Mouse (Mus musculus): ENCODE measurements around the gene Olig2. TPM values are rescaled to one million over a fixed set of nuclear protein-coding genes. Genes with fewer than 3 reads are reported as not detected.

The Olig2 gene
- polyA plus RNA-seq, 1 experiment = 0.12 TPM

GRCm38 (mm10) chr16:91229072-91229348 lies 3.8 kb downstream of the Olig2 start:
- peaks cover 27% of the 10 kb centered on the region for H3K27me3 ChIP-seq (ENCODE audit: control insufficient read depth, insufficient read depth, low read length)
- H3K27ac ChIP-seq (ENCODE audit: control insufficient read depth, insufficient read depth, low read length) = no peak overlapping the region
- TF ChIP-seq CTCF (IDR thresholded peaks at IDR 0.05; ENCODE audit: borderline replicate concordance, control insufficient read depth, extremely low read depth, insufficient read depth, low read length, poor library complexity) (no peak), POLR2A (IDR thresholded peaks at IDR 0.05; ENCODE audit: control insufficient read depth, extremely low read depth, insufficient read depth, low read length, poor library complexity) (no peak)
- no peaks in the 10 kb centered on the region for H3K36me3 ChIP-seq (ENCODE audit: control insufficient read depth, insufficient read depth, low read length)
- 0 out of 2 replicates have a peak, but pooled peaks cover 4% of the 10 kb centered on the region for H3K4me1 ChIP-seq (replicated peaks; ENCODE audit: control insufficient read depth, insufficient read depth, low read length)
- H3K4me3 ChIP-seq (ENCODE audit: control insufficient read depth, insufficient read depth, low read length) = no peak overlapping the region
- WGBS = 14% methylated on average over 10 of the region's 10 CpGs
- DNase-seq = no peak

GRCm38 (mm10) chr16:91229643-91230042 lies 4.4 kb downstream of the Olig2 start:
- WGBS = 29% methylated on average over 8 of the region's 8 CpGs
- H3K4me3 ChIP-seq (ENCODE audit: control insufficient read depth, insufficient read depth, low read length) = no peak overlapping the region
- H3K27ac ChIP-seq (ENCODE audit: control insufficient read depth, insufficient read depth, low read length) = no peak overlapping the region
- H3K27me3 ChIP-seq (ENCODE audit: control insufficient read depth, insufficient read depth, low read length) = peaks cover 27% of the 10 kb centered on the region
- TF ChIP-seq POLR2A (IDR thresholded peaks at IDR 0.05; ENCODE audit: control insufficient read depth, extremely low read depth, insufficient read depth, low read length, poor library complexity) (no peak), CTCF (IDR thresholded peaks at IDR 0.05; ENCODE audit: borderline replicate concordance, control insufficient read depth, extremely low read depth, insufficient read depth, low read length, poor library complexity) (no peak)
- DNase-seq = no peak
- no peaks in the 10 kb centered on the region for H3K36me3 ChIP-seq (ENCODE audit: control insufficient read depth, insufficient read depth, low read length)
- H3K4me1 ChIP-seq (replicated peaks; ENCODE audit: control insufficient read depth, insufficient read depth, low read length) = 0 out of 2 replicates have a peak, but pooled peaks cover 4% of the 10 kb centered on the region

GRCm38 (mm10) chr16:91231781-91232469 lies 6.7 kb downstream of the Olig2 start:
- no peak overlapping the region for H3K4me3 ChIP-seq (ENCODE audit: control insufficient read depth, insufficient read depth, low read length)

GRCm38 (mm10) chr16:91232470-91233240 lies 7.4 kb downstream of the Olig2 start:
- no peak overlapping the region for H3K27ac ChIP-seq (ENCODE audit: control insufficient read depth, insufficient read depth, low read length)
- H3K4me3 ChIP-seq (ENCODE audit: control insufficient read depth, insufficient read depth, low read length) = no peak overlapping the region
- no peaks in the 10 kb centered on the region for H3K36me3 ChIP-seq (ENCODE audit: control insufficient read depth, insufficient read depth, low read length)
- no peak for DNase-seq
- peaks cover 19% of the 10 kb centered on the region for H3K27me3 ChIP-seq (ENCODE audit: control insufficient read depth, insufficient read depth, low read length)
- WGBS = 9% methylated on average over 25 of the region's 25 CpGs
- TF ChIP-seq POLR2A (IDR thresholded peaks at IDR 0.05; ENCODE audit: control insufficient read depth, extremely low read depth, insufficient read depth, low read length, poor library complexity) (no peak), CTCF (IDR thresholded peaks at IDR 0.05; ENCODE audit: borderline replicate concordance, control insufficient read depth, extremely low read depth, insufficient read depth, low read length, poor library complexity) (no peak)
- no peaks in the 10 kb centered on the region for H3K4me1 ChIP-seq (replicated peaks; ENCODE audit: control insufficient read depth, insufficient read depth, low read length)

More at GRCm38 (mm10) chr16:91231781-91232469, 6.7 kb downstream of the Olig2 start:
- H3K4me1 ChIP-seq (replicated peaks; ENCODE audit: control insufficient read depth, insufficient read depth, low read length) = no peaks in the 10 kb centered on the region
- no peak for DNase-seq
- TF ChIP-seq POLR2A (IDR thresholded peaks at IDR 0.05; ENCODE audit: control insufficient read depth, extremely low read depth, insufficient read depth, low read length, poor library complexity) (no peak), CTCF (IDR thresholded peaks at IDR 0.05; ENCODE audit: borderline replicate concordance, control insufficient read depth, extremely low read depth, insufficient read depth, low read length, poor library complexity) (no peak)
- no peaks in the 10 kb centered on the region for H3K36me3 ChIP-seq (ENCODE audit: control insufficient read depth, insufficient read depth, low read length)
- peaks cover 22% of the 10 kb centered on the region for H3K27me3 ChIP-seq (ENCODE audit: control insufficient read depth, insufficient read depth, low read length)
- 15% methylated on average over 26 of the region's 26 CpGs for WGBS
- no peak overlapping the region for H3K27ac ChIP-seq (ENCODE audit: control insufficient read depth, insufficient read depth, low read length)

- no peak overlapping the region for H3K4me3 ChIP-seq (ENCODE audit: control insufficient read depth, insufficient read depth, low read length)
- no peak for DNase-seq
- no peak for TF ChIP-seq POLR2A (IDR thresholded peaks at IDR 0.05; ENCODE audit: control insufficient read depth, extremely low read depth, insufficient read depth, low read length, poor library complexity)
- TF ChIP-seq CTCF (IDR thresholded peaks at IDR 0.05; ENCODE audit: borderline replicate concordance, control insufficient read depth, extremely low read depth, insufficient read depth, low read length, poor library complexity) = no peak
- H3K27ac ChIP-seq (ENCODE audit: control insufficient read depth, insufficient read depth, low read length) = no peak overlapping the region
- H3K4me1 ChIP-seq (replicated peaks; ENCODE audit: control insufficient read depth, insufficient read depth, low read length) = no peaks in the 10 kb centered on the region
- H3K36me3 ChIP-seq (ENCODE audit: control insufficient read depth, insufficient read depth, low read length) = no peaks in the 10 kb centered on the region
- peaks cover 19% of the 10 kb centered on the region for H3K27me3 ChIP-seq (ENCODE audit: control insufficient read depth, insufficient read depth, low read length)
- 30% methylated on average over 11 of the region's 11 CpGs for WGBS
Measured at GRCm38 (mm10) chr16:91233241-91233944, 8.1 kb downstream of the Olig2 start.

- TF ChIP-seq POLR2A (IDR thresholded peaks at IDR 0.05; ENCODE audit: control insufficient read depth, extremely low read depth, insufficient read depth, low read length, poor library complexity) (no peak), CTCF (IDR thresholded peaks at IDR 0.05; ENCODE audit: borderline replicate concordance, control insufficient read depth, extremely low read depth, insufficient read depth, low read length, poor library complexity) (no peak)
- WGBS = 59% methylated on average over 4 of the region's 4 CpGs
- Histone ChIP-seq H3K27ac (ENCODE audit: control insufficient read depth, insufficient read depth, low read length) (no peak overlapping the region), H3K36me3 (ENCODE audit: control insufficient read depth, insufficient read depth, low read length) (no peaks in the 10 kb centered on the region), H3K4me3 (ENCODE audit: control insufficient read depth, insufficient read depth, low read length) (no peak overlapping the region), H3K4me1 (replicated peaks; ENCODE audit: control insufficient read depth, insufficient read depth, low read length) (no peaks in the 10 kb centered on the region), H3K27me3 (ENCODE audit: control insufficient read depth, insufficient read depth, low read length) (peaks cover 2% of the 10 kb centered on the region; the same call in 1 of the 2 replicates)
- DNase-seq = no peak
Measured at GRCm38 (mm10) chr16:91239024-91239423, 13.8 kb downstream of the Olig2 start.
